Mouse (Mus musculus): ENCODE measurements around the gene Arfgef2.

The Arfgef2 gene

DNA sequence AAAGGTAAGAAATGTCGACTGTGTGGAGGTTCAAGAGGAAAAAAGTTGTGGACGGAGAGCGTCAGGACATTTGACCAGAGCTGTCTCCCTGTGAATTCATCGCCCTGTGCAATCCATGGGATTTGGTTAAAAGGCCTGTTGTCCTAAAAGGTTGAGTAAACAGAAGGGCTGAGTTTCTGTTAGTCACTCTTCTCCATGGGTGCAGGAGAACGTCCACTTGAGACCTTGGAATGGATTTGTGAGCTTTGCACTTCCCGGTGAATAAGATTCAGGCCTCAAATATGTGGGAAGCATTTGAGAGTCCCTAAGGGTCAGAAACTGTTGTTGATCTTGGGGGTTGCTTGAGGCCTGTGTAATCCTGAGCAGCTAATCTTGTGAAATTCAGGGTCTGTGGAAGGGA is 1.4 kb downstream of the Arfgef2 start:
- no peak for DNase-seq

DNA sequence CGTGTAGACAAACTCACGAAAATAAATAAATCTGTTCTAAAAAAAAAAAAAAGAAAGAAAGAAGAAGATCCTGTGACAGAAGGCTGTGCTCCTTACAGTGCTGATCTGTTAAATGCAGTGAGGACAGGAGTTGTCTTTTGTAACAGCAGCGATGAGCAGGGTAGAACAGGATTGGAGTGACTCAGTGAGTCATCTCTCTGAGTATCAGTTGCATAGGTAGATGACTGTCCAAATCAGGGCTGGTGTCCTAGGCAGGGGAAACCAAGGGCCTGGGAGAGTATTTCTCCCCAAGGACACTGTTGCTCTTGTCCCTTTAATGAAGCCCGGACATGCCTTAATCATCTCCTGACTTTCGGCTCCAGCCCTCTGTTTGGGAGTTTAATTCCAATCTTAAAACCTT is 4.1 kb downstream of the Arfgef2 start:
- no peak for DNase-seq

DNA sequence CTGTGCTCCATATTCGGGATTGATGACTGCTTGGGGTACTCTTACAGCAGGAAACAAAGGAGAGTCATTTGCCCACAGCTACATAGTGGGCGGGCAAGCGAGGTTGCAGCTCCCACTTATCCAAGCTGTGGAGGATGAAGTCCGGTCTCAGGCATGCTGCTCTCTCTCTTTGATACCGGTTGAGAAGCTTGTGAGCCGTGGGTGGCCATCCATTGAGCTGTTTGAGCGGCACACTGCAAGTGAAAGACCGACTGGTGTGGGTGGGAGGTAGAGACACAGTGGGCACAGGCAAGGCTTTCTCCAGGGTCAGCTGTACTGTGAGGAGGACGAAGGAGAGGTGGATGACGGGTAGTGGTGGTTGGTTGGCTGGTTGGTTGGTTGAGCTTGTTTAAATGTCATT is 5.4 kb downstream of the Arfgef2 start:
- peak; percentile 56 for DNase-seq

DNA sequence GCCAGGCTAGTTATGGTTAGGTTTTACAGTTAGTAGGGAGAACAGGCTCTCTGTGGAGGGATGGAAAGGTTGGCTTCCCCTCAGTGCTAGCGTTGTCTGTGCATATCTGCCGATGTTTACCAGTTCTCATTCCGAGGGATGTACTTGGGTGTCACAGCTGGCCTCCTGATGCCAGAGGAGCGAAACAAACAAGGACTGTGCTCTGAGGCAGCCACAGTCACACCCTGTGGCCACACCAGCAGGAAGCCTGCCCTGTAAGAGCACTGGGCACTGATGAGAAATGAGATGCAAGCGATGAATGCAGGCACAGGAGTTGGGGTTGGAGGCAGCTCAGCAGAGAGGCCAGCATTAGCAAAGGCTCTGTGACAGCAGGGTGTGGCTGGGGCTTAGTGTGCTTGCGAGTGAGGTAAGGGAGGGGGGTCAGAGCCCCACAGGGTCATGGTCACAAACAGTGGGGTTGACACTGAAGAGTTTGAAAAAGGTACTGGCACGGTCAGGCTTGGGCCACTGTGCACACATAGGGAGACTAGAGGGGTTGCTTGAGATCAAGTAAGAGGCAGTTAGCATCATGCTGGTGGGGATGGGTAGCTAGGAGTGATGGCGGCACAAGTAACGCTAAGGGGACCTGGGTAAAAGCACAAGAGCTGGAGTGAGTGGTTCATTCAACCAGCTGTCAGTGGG is 13.2 kb downstream of the Arfgef2 start:
- no peak for DNase-seq

DNA sequence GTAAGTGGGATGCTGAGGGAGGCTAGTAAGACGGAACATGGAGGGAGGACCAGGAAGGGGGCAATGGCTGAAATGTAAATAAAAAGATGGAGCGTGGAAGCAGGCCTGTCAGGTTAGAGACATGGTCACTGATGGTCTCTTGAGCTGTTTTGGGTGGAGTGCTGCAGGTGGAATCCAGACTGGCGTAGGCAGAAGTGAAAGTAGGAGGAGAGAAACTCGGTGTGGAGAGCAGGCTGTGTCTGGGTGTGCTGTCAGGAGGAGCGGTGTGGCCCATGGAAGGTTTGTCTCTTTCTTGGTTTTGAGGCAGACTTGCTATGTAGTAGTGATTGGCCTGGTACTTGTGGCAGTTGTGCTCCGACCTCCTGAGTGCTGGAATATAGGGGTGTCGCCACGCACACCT is 14.5 kb downstream of the Arfgef2 start:
- no peak for DNase-seq

DNA sequence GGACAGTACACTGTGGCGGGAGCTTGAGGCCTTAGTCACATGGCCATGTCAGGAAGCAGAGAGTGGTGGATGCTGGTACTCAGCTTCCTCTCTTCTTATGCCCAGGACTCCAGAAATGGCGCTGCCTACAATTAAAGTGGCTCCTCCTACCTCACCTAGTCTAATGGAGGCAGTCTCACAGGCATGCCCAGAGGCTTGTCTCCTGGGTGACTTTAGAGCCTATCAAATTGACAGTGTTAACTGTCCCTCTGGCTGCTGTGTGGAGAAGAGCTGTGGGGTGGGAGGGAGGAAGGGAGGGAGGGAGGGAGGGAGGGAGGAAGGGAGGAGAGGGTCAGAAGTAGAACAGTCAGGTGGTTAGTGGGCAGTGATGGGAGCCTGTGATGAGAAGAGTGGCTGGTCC is 15.5 kb downstream of the Arfgef2 start:
- DNase-seq, result no peak

DNA sequence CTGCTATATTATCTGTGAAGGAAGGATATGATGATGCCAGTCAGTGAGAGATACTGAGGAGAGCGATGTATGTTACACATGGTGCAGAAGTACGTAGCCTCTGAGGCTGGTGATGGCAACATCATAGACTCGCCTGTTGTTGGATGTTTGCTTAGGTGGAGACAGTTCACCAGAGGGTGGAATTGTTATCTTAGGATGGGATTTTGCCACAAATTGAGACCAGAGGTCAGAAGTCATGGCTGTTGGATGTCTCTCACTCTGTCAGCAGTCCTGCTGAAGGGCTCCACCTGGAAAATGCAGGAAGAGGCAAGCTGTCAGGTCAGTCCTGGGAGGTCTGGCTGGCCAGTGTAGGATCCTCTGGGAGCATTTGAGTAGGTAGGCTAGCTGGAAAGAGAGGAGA is 16.0 kb downstream of the Arfgef2 start:
- DNase-seq, result no peak

DNA sequence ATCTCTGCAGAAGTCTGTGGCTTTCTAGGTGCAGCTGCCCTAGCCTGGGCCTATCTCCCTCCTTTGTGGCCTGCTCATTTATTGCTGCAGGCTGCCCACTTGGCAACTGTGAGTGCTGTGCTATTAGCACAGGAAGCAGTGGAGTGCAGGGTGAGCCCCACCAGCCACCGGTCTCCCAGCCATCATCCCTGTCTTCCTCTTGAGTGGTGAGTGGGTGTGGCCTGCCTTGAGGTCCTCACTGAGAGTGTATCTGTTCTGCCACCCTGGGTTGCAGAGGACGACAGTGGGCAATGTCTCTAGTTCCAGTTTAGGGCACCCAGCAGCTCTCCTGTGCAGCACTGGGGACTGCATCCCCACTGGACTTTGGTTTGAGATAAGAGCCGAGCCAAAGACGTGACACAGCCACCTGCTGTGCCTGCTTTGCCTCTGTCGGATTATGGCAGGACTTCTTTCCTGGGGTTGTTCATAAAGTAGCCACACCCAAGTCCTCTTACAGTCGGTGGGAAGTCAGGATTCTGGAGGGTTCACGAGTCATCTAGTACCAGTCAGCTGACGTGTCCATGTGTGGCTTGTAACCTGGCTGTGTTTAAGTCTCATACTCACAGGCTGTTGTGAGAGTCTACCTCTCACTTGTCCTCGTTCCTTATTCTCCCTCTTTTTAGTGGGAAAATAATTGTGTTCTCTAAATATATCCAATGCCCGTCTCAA is 16.9 kb downstream of the Arfgef2 start:
- no peak for DNase-seq

DNA sequence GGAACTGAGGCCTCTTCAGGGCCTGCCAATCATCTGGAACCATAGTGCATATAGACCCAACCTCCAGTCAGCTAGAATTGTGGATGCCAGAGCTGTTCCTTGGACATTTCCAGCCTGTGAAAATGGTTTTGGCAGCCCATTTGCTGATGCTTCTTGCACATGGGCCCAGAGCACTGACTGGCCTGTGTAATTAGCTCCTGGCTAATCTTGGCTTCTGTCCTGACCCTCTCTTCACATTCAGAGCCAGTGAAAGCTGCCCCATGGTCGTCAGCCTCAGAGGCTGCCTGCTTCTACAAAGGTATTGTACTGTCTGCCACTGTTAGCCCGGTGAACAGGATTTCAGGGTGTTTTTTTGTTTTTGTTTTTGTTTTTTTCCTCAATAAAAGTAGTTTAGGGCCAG is 17.5 kb downstream of the Arfgef2 start:
- DNase-seq, result no peak

DNA sequence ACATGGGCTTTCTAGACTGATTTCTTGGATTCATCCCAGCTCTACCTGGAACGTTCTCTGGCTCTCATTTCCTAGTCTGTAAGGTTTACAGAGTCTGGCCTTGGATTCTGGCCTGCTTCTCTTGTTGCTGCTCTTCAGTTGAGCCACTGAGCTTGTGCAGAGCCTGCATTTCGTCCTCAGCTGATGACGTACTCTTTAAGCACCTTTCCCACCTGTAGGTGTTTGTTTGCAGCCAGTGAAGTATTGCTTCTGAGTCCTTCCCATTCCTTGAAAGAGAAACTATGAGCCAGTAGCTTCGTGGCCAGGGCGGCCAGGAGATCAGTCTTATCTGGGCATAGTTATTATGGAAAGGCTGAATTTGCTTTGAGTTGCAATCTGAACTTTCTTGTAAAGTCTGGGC is 19.0 kb downstream of the Arfgef2 start:
- no peak for DNase-seq

DNA sequence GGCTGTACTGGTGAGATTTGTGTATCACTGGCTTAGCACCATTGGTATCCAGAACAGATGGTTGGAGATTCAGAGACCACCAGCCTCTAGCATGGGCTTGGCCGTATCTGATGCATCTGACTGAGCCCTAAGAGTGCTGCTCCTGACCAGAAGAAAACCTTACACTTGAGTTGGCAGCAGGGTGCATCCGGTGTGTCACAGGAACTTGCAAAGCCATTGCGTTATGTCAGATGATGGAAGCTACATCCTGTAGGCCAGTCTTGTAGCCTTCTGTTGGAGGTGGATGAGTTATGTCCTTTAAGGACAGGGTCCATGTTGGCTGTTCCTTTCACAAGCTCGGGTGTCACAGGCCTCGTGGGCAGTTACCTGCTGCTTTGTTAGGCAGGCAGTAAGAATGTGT is 19.6 kb downstream of the Arfgef2 start:
- no peak for DNase-seq

DNA sequence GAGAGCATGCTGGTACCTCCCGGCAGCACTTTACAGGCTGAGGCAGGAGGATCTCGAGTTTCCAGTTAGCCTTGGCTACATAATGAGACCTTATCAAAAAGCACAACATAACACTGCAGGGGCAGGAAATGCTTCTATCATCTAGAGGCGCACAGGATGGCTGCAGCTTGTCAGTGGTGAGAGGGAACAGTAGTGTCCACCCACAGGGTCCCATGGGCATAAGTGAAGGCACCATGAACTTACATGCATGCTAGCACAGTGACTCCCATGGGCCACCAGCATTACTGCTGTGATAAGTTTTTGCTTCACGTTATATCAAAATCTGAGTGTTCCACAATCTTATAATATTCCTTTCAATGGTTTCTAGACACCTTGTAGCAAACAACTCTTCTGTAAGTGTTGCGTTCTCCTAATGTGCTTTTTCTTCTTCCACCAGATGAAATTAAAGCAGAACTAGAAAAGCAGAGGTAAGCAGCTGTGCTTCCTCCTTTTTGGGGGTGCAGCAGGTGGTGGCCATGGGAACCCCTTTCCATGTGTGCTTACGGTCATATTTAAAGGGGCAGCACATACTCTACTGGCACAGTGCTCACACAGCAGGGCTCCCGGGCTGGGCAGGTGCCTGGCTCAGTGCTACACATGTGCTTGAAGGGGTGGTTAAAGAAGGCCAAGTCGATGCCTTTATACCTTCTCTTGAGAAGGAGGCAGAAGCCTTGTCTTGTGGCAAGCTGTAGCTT is 21.3 kb downstream of the Arfgef2 start:
- no peak for DNase-seq

DNA sequence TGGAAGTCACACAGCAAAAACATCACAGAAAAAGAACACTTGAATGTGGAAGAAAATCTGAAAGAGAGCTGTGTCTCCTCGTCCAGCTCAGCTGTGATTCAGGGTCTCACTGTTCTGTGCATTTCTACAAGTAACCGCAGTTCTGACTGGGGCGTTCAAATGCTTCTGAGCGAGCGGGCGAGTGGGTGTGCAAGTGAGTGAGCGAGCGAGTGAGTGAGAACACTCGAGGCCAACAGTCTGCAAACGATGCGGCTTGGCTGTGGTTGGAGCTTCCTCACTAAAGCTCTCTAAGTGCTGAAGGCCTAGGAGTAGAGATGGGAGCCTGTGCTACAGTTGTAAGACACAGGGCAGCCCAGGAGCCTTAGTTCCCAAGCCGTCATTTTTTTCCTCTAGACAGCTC is 22.9 kb downstream of the Arfgef2 start:
- peak; percentile 81 for DNase-seq

DNA sequence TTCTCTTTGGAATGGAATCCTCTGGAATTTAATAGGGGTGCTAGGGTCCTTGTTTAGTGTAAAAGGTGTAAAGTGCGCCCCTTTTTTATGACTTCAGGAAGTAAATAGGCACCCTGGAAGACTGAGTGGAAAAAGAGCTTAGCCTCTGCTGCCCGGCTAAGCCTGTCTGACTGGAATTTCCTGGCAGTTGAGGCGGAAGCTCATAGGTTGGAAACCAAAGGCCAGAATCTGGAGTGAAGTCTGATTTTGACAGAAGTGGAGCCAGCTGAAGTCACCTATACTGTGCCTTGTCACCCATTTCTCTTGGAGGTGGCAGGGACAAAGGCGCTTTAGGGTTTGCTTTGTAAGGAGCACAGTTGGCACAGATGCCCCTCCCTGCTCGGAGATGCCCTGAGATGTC is 25.0 kb downstream of the Arfgef2 start:
- DNase-seq, result no peak

DNA sequence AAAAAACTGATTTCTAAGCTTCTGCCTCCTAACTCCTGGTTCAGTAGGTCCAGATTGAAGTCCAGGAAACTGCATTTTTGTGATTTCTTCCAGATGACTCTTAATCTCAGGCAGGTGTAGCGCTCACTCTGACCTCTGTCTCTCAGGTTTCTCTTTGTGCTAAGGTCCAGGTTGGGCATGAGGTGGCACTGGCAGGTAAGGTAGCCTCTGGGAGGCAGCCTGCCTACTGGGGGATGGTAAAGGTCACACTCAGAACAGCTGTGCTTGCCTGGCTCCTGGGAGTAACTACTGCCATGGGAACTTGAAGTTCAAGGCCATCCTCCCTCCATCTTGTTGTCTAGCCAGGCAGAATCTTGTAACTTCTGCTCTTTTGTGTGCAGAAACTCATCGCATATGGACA is 28.7 kb downstream of the Arfgef2 start:
- DNase-seq, result no peak

DNA sequence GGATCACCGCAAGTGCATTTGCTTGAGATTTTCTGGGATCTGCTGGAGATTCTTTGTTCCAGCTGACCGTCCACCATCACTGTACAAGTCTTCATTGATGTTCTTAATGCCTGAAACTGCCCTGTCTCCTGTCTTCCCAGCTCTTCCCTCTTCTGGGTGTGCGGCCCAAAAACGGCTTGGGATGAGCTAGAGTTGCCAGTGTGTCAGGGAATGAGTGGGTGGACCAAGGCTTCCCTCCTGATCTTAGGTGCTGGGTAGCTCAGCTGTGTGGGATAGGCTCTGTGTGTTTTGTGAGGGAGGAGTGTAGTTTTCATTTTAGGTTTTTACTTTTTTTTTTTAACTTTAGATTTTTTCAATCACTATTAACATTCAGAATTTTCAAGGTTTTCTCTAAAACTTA is 29.4 kb downstream of the Arfgef2 start:
- DNase-seq, result peak; percentile 60

DNA sequence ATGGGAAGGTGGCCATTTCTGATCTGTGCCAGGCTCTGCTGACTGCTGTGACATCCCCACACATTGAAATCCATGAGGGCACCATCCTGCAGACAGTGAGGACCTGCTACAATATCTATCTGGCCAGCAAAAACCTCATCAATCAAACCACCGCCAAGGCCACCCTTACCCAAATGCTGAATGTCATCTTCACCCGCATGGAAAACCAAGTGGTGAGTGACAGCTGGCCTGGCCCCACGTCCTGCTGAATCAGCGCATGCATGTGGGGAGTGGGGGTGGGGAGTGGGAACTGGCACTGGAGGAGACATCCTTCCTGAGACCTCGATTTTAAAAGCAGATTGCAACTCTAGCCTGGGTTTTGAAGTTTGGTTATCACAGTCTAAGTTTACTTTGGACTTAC is 30.2 kb downstream of the Arfgef2 start:
- DNase-seq, result no peak

DNA sequence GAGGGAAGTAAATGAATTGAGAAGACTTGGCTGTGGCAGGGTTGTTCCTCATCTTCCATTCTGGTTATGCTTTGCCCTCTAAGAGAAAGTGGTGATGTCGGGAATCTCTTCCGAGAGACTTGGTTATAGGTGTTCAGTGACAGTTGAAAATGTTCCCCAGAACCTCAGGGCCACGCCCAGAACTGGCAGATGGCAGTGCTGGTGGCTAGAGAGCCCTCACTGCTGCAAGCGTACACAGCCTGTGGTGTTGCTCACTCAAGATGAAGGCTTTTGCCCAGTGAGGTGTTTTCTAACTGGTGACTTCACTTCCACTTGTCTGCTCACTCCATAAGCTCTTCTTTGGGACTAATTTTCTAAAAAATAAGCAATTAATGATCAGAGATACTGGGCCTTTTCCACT is 36.4 kb downstream of the Arfgef2 start:
- no peak for DNase-seq

DNA sequence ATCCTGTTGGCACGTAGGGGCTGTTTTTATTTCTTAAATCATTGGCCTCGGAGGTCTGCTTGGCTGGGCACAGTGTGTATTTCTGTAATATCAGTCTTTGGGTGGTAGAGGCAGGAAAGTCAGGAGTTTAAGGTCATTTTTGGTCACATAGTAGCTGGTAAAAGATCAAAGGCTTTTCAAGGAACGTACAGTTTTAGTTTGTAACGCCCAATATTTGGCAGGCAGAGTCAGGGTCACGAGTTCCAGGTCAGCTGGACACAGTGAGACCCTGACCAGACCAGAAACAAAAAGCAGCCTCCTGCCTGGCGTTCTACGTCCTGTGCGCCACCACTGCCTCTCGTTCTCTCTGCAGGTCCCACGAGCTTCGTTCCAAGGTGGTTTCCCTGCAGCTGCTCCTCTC is 45.3 kb downstream of the Arfgef2 start:
- no peak for DNase-seq

DNA sequence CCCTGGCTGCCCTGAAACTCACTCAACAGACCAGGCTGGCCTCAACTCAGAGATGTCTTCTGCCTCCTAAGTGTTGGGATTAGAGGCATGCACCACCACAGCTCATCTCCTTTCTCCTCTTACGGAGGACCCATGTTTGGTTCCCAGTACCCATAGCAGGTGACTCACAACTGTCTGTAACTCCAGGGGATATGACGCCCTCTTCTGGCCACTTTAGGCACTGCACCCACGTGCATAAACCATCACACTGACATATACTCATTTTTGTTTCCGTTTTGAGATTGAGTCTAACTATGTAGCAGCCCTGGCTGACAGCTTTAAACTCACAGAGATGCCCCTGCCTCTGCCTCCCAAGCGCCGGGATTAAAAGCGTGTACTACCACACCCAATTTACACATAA is 46.9 kb downstream of the Arfgef2 start:
- DNase-seq, result no peak

DNA sequence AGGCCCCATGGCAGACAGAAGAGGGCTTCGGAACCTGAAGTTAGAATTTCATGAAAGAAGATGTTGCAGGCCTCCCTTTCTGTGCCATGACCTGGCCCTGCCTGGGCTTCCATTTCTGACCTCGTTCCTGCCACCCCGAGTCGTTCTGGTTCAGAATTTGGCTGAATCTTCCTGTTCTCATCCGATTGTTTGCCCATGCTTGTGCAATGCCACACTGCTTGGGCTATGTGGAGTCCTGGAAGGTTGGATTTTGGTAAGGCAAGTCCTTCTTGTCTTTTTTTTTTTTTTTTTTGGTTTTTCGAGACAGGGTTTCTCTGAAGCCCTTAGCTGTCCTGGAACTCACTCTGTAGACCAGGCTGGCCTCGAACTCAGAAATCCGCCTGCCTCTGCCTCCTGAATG is 50.4 kb downstream of the Arfgef2 start:
- DNase-seq, result no peak

DNA sequence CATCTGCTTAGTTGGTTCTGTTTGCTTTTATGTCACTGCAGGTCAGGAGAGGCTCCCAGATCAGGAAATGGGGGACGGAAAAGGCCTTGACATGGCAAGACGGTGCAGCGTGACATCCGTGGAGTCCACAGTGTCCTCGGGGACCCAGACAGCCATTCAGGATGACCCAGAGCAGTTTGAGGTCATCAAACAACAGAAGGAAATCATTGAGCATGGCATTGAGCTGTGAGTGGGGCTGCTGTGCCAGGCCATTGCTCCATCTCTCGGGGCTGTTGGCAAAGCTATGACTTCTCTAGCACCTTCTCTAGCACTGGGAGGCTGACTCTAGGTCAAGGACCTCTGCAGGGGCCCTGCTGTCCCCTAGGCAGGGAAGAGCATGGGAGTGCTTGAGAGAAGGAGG is 51.0 kb downstream of the Arfgef2 start:
- DNase-seq, result no peak

DNA sequence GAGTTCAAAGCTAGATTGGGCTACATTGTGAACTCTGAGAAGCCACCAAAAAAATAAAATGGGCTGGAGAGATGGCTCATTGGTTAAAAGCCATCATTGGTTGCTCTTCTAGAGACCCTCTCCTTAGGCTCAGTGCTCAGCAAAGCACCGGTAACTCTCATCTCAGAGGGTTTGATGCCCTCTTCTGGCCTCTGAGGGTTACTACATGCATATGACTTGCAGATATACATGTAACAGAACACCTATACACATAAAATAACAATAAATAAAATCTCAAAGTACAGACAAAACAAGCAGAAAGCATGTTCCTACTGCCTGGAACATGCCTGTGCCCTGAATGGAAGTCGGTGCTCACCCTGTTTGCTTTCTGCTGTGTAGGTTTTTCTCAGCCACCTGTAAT is 51.7 kb downstream of the Arfgef2 start:
- no peak for DNase-seq

DNA sequence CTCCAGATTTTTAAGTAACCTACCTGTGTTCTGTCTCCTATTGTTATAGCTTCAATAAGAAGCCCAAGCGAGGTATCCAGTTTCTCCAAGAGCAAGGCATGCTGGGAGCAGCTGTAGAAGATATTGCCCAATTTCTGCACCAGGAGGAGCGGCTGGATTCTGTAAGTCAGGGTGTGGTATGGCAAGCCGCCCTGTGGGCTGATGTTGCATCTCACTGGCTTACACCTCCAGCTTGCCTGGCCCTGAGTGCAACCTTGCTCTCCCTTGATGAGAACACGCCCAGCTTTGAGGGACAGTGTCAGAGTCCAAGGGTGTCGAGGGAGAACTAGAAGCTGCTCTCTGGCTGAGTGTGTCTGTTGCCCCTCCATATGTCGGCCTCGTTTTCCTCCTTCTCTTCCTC is 53.8 kb downstream of the Arfgef2 start:
- no peak for DNase-seq
